In the genomic region with DNA sequence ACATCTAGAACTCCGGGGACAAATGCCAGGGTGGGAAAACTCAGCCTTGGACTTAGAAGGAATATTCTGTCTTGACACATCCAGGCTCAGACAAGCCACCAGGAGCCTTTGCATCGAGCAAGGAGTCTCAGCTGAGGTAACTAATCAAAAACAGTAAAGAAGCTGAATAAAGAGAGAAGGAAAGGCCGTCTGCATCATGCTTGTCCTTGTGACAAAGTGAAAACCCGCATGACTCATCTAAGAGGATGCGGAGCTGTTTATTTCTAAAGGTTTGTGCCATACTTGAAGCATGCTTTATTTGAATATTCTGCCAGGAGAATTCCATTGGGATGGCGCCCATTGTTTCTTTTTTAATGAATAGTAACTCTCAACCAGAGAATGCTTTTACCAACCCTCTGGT, we compare ENCODE assay signal across 9 mouse cellular contexts.
DNase-seq lines count a peak whose midpoint lies in the region; ATAC-seq and TF ChIP-seq lines count a peak whose summit lies in the region.
"Had no signal": no experiment of that assay in that cellular context is flagged by ENCODE, and none has a peak within 500 bp of the region (broad histone marks: within the 10 kb centered on the region; RNA-seq: fewer than 3 reads in every experiment).

No protein-coding gene starts in this region.

- no peak for TF ChIP-seq EP300 in lung, postnatal 0 days (IDR thresholded peaks at IDR 0.05)

- no peaks in the 10 kb centered on the region; the same call in 1 of the 2 replicates for H3K9me3 ChIP-seq in forebrain, embryonic 16.5 days (ENCODE audit: control insufficient read depth, low read length)
- H3K9me3 ChIP-seq in midbrain, embryonic 16.5 days (replicated peaks; ENCODE audit: control insufficient read depth, low read length, poor library complexity, severe bottlenecking) = peaks cover 3% of the 10 kb centered on the region; the same call in 1 of the 2 replicates
- H3K9me3 ChIP-seq in lung, postnatal 0 days (ENCODE audit: low read length) = no peaks in the 10 kb centered on the region

- peak overlapping the region; percentile 87 for H3K27ac ChIP-seq in forebrain, embryonic 16.5 days (ENCODE audit: low read length)
- peak overlapping the region; percentile 80 for H3K27ac ChIP-seq in midbrain, embryonic 16.5 days (ENCODE audit: low read length)
- no peak overlapping the region for H3K27ac ChIP-seq in lung, postnatal 0 days (ENCODE audit: low read length)

- no peak overlapping the region for H3K4me3 ChIP-seq in forebrain, embryonic 16.5 days (replicated peaks; ENCODE audit: low read length)
- no peak overlapping the region for H3K4me3 ChIP-seq in midbrain, embryonic 16.5 days (ENCODE audit: low read depth, low read length)
- H3K4me3 ChIP-seq in lung, postnatal 0 days (ENCODE audit: low read depth, low read length) = no peak overlapping the region

- peaks cover 28% of the 10 kb centered on the region for H3K4me1 ChIP-seq in forebrain, embryonic 16.5 days (replicated peaks; ENCODE audit: control insufficient read depth, insufficient read depth, low read length)
- H3K4me1 ChIP-seq in midbrain, embryonic 16.5 days (ENCODE audit: control insufficient read depth, insufficient read depth, low read length) = peaks cover 27% of the 10 kb centered on the region
- no peaks in the 10 kb centered on the region for H3K4me1 ChIP-seq in lung, postnatal 0 days (ENCODE audit: insufficient read depth, low read depth, low read length)

- 8% methylated on average over 6 of the region's 6 CpGs for WGBS in forebrain, embryonic 16.5 days
- WGBS in midbrain, embryonic 16.5 days = 10% methylated on average over 6 of the region's 6 CpGs
- 45% methylated on average over 6 of the region's 6 CpGs for WGBS in lung, postnatal 0 days

- H3K27me3 ChIP-seq in forebrain, embryonic 16.5 days (replicated peaks; ENCODE audit: control insufficient read depth, insufficient read depth, low read length) = no peaks in the 10 kb centered on the region
- no peaks in the 10 kb centered on the region for H3K27me3 ChIP-seq in midbrain, embryonic 16.5 days (ENCODE audit: control insufficient read depth, insufficient read depth, low read depth, low read length)
- H3K27me3 ChIP-seq in lung, postnatal 0 days (replicated peaks; ENCODE audit: insufficient read depth, low read length) = no peaks in the 10 kb centered on the region

- no peak for TF ChIP-seq CTCF in lung, postnatal 0 days (IDR thresholded peaks at IDR 0.05)

- DNase-seq in adrenal gland, adult 2 months = peak; percentile 56
- DNase-seq in adrenal gland, postnatal 25 days = no peak
- peak; percentile 68 for DNase-seq in Muller cell, postnatal 12 days (ENCODE audit: inconsistent ontology term)
- no peak for DNase-seq in lung, postnatal 0 days (ENCODE audit: low spot score)
- DNase-seq in MN1 (ENCODE audit: low spot score) = no peak
- no peak for DNase-seq in lung, postnatal 4 days

- peak overlapping the region; percentile 41 for H3K4me2 ChIP-seq in forebrain, embryonic 16.5 days (ENCODE audit: low read length)
- peak overlapping the region; percentile 17 for H3K4me2 ChIP-seq in midbrain, embryonic 16.5 days (ENCODE audit: low read length)
- no peak overlapping the region for H3K4me2 ChIP-seq in lung, postnatal 0 days (replicated peaks; ENCODE audit: low read depth, low read length)

- no peaks in the 10 kb centered on the region for H3K36me3 ChIP-seq in forebrain, embryonic 16.5 days (ENCODE audit: control insufficient read depth, insufficient read depth)
- no peaks in the 10 kb centered on the region for H3K36me3 ChIP-seq in midbrain, embryonic 16.5 days (ENCODE audit: control insufficient read depth, insufficient read depth, low read length)
- H3K36me3 ChIP-seq in lung, postnatal 0 days (ENCODE audit: insufficient read depth, low read length) = no peaks in the 10 kb centered on the region

- no peak overlapping the region; the same call in 1 of the 2 replicates for H3K9ac ChIP-seq in forebrain, embryonic 16.5 days (replicated peaks; ENCODE audit: low read depth, low read length)
- no peak overlapping the region for H3K9ac ChIP-seq in midbrain, embryonic 16.5 days (ENCODE audit: low read depth, low read length)
- H3K9ac ChIP-seq in lung, postnatal 0 days (replicated peaks; ENCODE audit: low read depth) = no peak overlapping the region

- ATAC-seq in forebrain, embryonic 16.5 days = 0 out of 2 replicates have a peak, but pooled peaks have one; percentile 14
- ATAC-seq in midbrain, embryonic 16.5 days = peak; percentile 67
- ATAC-seq in lung, postnatal 0 days = no peak
- ATAC-seq: Patski had no signal

Comparison
In these comparisons a context has a peak if more than half of its experiments do, and no peak if none do; other contexts are left out.
1. DNase-seq: peak in adrenal gland, adult 2 months (single experiment) and Muller cell, postnatal 12 days (single experiment); none in adrenal gland, postnatal 25 days (single experiment), lung, postnatal 0 days (single experiment), MN1 (single experiment) and lung, postnatal 4 days (0 of 2).